Mouse (Mus musculus): ENCODE data around the gene Ppp1r21. TPM values are rescaled to one million over a fixed set of nuclear protein-coding genes. Genes with fewer than 3 reads are reported as not detected.

Gene Ppp1r21
- 1 to 10 TPM; 4.9 to 5.1 TPM for total RNA-seq (2021)
- long read RNA-seq, experiment 1, partial matches to known transcripts = 0 of 2 reads
- long read RNA-seq, experiment 1, other reads (novel, unspliced or antisense) = 0 of 2 reads
- long read RNA-seq, experiment 2 = 0 reads

DNA sequence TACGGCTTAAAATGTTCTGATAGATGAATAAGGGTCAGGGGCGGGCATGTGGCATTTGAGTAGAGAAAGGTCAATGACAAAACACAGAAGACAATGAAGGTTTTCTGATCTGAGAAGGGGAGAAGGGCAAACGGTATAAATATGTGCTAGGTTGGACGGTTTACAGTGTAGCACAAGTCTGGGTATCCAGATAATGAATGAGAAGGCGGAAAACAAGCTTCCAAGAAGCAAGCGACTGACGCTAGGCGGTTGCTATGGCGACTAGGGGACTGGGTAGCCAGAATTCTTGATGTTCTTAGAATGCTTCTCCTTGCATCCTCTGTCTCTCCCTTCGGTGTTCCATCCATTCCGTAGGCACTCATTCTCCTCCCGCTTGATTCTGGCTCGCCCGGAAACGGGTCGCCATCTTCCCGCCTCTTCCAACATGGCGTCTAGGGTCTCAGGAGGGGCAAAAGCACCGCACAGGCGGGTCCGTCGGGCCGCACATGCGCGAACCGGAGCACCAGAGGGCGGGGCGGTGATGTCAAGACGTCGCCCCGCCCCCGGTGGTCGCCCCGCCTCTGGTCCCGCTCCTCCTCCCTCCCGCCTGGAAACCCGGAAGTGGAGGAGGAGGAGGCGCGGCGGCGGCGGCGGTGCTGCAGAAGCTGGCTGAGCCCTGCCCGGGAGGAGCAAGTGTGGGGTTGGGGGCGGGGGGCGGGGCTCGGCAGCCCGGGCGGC is at the start of gene Ppp1r21:
Ppp1r21 (plus strand) TSS at position 600 of the 717 bp plus-strand sequence.
- peak; percentile 97 for DNase-seq

DNA sequence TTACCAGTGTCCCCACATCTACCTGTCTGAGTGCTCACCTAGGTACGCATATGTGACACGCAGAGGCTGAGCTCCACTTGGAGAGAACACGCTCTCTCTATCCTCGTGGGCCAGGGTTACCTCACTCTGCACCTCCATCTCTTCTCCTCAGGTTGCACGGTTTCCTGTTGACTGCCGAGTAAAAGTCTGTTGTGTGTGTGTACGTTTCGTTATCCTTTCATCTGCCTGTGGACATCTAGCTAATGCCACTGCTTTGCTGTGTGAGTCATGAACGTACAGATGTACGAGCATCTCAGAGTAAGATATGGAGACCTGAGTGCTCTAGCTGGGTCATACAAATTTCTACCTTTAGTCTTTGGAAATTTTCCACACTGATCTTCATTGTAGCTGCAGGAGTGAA is 49.5 kb upstream of the Ppp1r21 start:
- DNase-seq = no peak

DNA sequence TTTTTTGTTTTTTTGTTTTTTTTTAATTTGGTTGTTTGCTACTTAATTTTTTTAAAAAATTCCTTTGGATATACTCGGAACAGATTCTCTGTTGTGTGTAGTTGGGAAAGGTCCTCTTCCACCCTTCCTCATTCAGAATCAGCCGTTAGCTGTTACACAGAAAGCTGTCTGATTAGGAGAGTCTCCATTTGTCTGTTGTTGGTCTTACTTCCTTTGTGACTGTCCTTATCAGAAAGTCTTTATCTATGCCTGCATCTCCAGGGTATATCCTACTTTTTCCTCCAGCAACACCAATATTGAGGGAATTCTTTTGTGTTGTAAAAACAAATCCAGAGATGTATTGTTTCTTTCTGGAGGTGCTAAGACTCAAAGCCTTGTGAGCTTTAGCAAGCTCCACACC is 48.9 kb upstream of the Ppp1r21 start:
- DNase-seq = no peak

- no peak for DNase-seq
Observed at GRCm38 (mm10) chr17:88481587-88481986, 48.3 kb upstream of the Ppp1r21 start.

DNA sequence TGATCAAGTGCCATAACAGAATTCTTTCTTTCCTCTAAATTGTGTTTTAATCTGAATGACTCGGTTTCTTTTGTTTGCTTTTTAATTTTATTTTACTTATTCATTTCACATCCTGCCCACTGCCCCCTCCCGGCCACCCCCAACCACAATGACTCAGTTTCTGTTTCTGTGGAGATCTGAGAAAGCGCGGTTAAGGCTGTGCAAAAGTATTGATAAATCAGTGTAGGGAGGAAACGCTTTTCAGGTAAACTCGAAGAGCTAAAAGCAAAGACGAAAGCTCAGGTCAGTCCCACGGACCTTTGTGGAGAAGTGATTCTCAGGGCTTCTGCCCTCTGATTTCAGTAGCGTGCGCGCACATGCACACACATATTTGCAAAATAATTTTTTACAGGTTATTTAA is 45.4 kb upstream of the Ppp1r21 start:
- DNase-seq = no peak

- no peak for DNase-seq
Observed at GRCm38 (mm10) chr17:88484951-88485350, 45.0 kb upstream of the Ppp1r21 start.

DNA sequence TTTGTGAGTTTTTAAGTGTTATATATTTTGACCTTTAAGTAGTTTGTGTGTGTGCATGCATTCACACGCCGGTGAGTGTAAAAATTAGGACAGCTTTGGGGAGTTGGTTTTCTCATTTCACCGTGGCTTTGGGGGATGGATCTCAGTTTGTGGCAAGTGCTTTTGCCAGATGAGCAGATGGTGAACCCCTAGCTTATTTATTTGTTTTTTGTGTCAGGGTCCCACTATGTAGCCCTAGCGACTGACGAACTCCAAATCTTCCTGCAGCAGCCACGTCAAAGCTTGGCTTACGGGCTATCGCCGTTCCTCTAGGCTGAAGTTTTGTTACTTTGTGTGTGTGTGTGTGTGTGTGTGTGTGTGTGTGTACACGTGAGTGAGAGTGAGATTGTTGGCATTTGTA is 39.4 kb upstream of the Ppp1r21 start:
- DNase-seq = no peak

DNA sequence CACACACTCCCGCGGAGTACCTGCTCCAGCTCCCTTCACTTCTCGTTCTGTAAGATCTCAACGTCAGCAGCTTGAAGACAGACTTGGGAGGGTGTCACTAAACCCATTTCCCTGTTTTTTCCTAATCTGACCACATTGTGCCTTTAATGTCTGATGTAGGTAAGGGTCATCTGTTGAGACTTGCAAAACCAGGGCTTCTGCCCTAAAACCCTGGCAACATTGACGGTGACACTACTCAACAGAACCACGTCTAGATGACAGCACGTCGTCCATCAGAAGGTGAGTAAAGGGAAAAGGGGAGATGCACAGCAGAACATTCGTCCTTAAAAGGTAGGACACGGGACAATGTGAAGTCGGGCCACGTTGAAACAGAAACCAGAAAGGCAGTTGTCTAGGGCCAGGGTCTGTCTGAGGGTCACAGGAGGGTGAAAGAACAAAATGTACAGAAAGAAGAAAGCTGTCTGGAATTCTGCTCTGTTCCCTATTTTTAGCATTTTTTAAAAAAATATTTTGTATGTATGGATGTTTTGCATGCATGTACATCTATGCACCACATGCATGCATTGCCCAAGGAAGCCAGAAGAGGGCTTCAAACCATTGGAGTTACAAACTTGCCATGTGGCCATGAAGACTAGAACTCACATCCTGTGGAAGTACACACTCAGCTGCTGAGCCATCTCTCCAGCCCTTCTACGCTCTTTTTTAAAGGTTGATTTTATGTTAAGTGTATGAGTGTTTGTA is 38.4 kb upstream of the Ppp1r21 start:
- no peak for DNase-seq

DNA sequence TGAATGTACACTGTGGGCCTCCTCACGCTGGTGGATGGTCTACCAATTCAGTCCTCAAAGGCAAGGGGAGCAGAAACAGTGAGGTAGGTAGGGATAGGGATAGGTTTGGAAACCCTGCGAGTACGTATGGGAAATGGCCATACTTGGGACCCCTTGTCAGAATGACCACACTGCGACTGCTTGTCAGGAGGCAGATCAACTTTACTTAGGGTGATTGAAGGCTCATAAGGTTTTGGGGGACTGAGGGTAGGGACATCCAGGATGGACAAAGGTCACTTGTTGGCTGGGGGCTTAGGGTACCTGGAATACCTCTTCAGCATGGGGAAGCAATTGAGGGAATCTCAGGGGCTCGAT is 37.8 kb upstream of the Ppp1r21 start:
- DNase-seq = no peak

GRCm38 (mm10) chr17:88493551-88493950 is 36.4 kb upstream of the Ppp1r21 start:
- DNase-seq = no peak

DNA sequence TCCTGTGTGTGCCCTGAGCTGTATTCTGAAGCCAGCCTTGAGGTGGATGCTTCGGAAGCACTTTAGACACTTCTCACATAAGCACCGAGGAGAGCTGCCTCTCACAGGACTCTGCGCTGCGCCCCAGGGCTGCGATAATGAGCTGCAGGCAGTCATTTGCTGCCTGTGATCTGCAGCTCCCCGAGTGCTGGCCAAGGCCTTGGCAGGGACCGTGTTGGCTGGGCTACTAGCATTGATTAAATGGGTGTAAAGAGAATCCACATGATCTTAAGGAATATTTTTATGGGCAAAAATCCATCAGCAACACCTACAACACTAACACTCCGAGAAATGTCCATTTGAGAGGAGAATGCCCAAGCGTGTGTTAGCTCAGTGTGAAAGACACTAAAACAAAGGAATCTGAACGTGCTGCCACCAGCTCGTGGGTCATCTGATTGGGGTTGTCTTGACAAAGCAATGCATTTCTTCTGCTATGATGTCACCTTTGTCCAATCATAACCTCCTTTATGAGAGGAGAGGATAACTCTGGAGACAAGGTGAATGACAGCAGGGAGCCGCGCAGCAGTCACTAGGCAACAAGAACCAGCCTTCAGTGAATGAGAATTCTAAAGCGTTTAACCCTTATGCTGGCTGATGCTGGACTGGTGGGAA is 35.7 kb upstream of the Ppp1r21 start:
- no peak for DNase-seq

DNA sequence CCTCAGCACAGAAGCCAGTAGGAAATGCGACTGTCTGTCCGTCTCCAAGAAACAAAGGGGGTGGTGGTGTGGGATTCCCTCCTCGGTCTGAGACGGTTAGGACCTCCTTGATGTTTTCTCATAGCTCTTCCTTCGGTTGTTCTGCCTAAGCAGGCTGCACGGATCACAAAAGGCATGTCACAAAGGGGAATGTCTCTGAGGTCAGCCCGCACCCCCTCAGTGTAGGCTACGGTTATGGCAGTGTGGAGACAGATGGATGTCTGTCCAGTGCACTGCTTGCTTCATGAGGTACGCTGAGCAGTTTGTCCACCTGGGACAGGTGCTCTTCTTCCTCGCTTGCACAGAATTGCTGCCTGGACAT is 35.2 kb upstream of the Ppp1r21 start:
- DNase-seq = no peak

GRCm38 (mm10) chr17:88498090-88498682 is 31.7 kb upstream of the Ppp1r21 start:
- no peak for DNase-seq

DNA sequence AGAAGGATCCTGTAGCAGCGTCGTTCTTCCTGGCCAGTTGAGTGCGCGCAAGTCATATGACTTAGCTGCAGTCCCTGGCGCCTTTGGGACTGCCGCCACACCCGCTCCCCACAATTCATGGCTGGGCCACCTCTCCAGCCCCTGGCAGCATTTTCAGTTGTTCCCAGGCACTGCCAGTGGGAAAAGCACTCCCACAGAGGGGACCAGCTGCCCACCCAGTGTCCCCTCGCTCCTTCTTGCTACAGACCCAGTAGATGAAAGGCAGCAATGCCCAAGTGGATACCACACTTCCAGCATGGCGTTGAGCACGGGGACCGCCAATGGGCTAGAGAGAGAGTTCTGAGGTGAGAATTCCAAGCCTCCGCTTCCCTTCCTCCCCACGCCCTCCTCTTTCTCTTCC is 25.9 kb upstream of the Ppp1r21 start:
- DNase-seq = no peak

DNA sequence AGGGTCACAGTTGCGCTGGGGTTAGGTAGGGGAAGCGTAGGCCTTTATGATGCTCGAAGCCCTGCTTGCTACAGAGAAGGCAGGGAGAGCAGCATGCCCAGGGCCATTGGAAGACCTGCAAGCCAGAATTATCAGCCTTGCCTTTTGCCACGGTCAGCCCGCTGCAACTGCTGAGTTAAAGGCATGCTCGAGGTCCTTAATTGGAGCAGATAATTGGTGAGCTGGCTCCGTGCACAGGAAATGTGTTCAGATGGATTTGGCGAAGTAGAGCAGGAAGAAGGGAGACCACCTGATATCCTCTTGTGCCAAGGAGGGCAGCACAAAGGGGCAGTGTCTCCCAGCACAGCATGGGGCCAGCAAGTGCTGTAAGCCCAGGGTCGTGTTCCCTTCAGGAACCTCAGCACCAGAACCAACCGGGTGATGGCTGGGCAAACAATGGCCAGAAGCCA is 24.6 kb upstream of the Ppp1r21 start:
- DNase-seq = no peak

- no peak for DNase-seq
Observed at GRCm38 (mm10) chr17:88505941-88506340, 24.0 kb upstream of the Ppp1r21 start.

DNA sequence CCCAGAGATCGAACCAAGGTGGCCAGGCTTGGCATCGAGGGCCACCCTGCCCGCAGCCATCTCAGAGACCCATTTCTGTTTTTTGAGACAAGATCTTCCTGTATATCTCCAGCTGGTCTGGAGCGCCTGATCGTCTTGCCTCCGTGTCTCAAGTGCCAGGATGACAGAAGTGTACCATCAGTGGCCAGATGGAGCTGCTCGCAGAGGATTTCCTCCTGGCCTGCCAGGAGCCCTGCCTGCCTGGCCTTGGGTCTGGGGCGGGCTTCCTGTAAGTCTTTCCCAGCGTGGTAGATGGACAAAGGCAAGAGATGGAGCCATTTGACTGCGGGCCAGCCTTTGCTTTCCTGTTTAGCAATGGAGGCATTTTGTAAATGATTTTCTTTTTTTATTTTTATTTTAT is 22.5 kb upstream of the Ppp1r21 start:
- DNase-seq = no peak

DNA sequence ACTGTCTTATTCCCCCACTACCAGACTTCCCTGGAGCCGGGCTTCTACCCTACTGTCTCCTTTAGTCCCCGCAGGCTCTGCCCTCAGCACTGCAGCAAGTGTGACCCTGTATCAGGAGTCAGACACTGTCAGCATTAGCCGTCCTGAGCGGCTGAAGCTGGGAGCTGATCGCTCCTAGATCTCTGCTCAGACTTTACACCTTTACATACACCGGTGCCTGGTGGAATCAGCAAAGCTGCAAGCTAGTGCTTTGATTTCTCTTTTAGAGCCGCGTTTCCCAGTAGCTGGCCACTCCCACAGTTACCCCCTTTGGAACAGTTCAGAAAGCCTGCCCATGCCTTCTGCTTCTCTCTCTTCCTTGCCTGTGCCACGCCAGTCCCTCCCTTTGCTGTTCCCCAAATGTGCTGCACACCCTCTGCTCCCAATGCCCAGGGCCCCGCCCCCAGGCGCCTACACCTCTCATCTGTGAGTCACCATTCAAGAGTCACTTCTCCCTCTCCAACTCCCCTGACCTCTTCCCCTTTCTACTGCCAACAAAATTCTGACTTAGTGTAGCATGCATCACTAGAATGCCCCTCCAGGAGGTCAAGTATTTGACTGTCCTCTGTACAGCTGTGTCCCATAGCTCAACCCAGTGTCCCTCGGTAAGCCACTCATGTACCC is 20.9 kb upstream of the Ppp1r21 start:
- peak; percentile 47 for DNase-seq

GRCm38 (mm10) chr17:88509999-88510398 is 19.9 kb upstream of the Ppp1r21 start:
- DNase-seq = no peak

- peak; percentile 62 for DNase-seq
Observed at GRCm38 (mm10) chr17:88511095-88511551, 18.8 kb upstream of the Ppp1r21 start.

GRCm38 (mm10) chr17:88516477-88516876 is 13.4 kb upstream of the Ppp1r21 start:
- DNase-seq = no peak

DNA sequence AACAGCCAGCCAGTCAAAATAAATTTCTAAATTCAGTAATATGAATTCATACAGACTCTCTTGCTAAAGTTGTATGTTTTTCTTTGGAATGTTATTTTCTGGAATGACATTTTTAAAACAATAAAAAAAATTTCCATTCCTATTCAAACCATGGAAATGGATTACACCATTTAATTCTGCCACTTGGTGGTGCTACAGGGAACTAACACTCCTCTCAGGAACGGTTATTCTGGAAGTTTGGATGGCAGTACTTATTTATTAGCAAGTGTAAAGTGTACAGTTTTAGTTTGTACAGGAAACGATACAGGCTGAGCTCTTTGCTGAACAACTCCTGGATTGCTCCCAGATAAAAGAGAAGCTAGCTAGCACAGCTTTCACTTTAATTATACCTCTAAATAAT is 2.1 kb upstream of the Ppp1r21 start:
- no peak for DNase-seq
